Mouse (Mus musculus) cerebellum, adult 18-20 months (tissue): ENCODE measurements at regions not wholly inside any gene's neighbourhood (a gene's known extent, or its start where the extent isn't known, plus 50 kb on each side); places are given as distances from the start of the nearest gene placed in this dataset.
A peak's percentile ranks its signal among the peaks of the same experiment; 100 is the strongest.

Experiments
- DNase-seq, 2 experiments: peaks; one replicate each; pipeline ENCODE4 v3.0.0; 2021

DNA sequence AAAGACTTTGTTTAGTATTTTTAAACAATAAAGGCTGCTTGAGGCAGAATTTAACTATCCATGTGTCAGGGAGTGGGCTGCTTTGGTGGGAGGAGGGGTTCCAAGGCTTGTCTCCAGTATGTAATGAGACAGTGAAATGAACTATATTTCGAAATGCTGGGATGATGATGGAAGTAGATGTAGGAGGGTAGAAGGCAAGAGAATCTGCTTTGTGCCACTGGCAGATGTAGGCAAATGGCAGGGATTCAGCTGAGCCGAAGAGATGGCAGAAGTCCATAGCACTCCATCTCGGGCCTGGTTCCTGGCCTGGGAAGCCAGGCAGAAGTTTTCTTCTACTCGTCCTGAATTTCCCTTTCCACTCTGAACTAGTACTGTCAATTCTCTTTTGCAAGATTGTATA lies 1681.6 kb upstream of the Cdh8 start:
- DNase-seq: peak; percentile 42 to 47
